Mouse (Mus musculus): ENCODE data around the gene Ak1.

Ak1 gene

DNA sequence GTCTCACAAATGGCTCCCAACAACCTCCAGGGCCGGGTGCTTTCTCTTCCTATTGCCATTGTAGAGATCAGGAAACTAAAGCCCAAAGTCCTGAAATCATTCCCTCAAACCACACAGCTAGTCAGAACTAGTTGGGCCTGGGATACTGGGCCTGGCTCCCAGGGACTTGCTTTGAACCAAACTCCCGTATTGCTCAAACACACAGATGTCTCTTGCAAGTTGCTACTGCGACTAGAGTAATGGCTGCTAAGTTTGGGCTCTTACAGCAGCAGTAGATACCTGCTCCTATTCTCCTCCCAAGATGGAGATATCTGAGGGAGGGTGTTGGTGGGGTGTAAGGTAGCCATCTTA is 33.8 kb downstream of the Ak1 start:
- DNase-seq (ENCODE audit: low spot score), result no peak

DNA sequence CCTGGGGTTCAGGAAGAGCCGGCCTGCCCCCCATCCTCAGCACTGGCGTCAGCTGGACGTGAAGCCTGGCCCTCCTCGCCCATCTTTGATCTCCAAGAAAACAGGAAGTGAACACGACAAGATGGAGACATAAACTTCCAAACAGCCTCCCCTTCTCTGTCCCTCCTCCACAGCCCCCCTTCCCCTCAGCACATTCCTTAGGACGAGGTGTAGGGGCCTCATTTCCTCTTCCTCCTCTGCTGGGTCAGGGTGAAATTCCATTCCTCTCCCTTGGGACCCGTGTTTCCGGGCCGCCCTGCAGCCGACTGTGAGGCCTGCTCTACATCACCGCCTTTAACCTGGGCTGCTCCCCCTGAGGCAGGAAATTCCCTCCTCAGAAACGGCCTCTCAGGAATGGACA is 34.3 kb downstream of the Ak1 start:
- no peak for DNase-seq (ENCODE audit: low spot score)

GRCm38 (mm10) chr2:32658873-32659272 is 37.3 kb downstream of the Ak1 start:
- DNase-seq (ENCODE audit: low spot score), result no peak

DNA sequence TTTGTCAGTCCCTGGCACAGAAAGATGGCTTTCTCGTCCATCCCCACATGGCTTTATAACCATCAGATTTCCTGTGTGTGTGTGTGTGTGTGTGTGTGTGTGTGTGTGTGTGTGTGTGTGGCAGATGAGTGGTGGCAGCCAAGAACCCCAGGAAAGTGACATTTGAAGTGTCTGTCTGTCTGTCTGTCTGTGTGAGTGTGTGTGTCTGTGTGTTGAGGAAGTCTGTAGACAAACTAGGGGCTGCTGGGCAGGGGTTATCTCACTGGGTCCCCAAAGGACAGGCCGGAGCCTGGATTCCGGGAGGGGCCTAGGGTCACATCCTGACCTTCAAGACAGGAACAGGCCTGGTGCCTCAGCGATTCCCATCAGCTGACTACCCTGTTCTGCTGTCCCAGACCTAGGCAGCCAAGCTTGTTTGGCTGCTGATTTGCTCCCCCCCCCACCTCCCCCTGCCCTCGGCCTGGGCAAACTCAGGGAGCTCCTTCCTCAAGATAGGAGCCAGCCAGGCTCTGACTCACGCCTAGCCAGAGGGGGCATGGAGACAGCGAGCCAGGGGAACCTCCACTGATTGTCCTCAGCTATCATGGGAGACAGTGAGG is 40.0 kb downstream of the Ak1 start:
- peak; percentile 19 for DNase-seq (ENCODE audit: low spot score)

GRCm38 (mm10) chr2:32662291-32662690 is 40.7 kb downstream of the Ak1 start:
- no peak for DNase-seq (ENCODE audit: low spot score)

DNA sequence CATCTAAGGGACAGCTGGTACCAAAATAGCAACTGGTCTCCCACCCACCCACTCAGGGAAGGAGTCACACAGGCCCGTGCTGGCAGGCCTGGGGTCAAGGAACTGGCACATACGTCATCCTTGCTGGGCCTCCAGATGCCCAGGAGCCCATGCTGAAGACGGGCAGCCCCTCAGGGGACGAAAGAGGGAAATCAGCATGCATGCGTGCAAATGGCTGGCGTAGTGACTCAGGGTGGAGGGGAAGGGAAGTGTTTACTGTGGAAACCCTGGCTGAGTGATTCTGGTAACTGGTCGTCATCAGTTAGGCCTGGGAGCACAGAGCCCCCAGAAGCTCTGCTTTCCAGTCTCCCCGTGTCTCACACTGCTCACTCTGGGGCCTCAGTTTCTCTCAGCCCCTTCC is 43.8 kb downstream of the Ak1 start:
- no peak for DNase-seq (ENCODE audit: low spot score)

DNA sequence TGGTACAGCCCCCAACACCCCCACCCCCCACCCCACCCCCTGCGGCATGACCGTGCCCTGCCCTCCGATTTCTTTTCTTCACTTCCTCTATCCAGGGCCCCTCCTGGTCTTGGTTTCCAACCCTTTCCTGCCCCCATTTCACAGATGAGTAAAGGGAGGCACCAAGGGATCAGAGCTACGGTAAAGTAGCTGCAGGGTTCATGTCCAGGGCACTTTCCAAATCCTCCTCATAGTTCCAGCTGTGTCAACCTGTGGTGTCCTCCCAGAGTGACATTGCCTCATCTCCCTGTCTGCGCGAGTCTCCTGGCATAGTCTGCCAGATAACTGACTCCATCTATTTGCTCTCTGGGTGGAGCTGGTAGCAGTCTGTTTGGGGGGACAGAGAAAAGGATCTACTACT is 44.3 kb downstream of the Ak1 start:
- DNase-seq (ENCODE audit: low spot score), result no peak

GRCm38 (mm10) chr2:32667775-32668174 is 46.2 kb downstream of the Ak1 start:
- no peak for DNase-seq (ENCODE audit: low spot score)

GRCm38 (mm10) chr2:32668176-32668575 is 46.6 kb downstream of the Ak1 start:
- DNase-seq (ENCODE audit: low spot score), result no peak

DNA sequence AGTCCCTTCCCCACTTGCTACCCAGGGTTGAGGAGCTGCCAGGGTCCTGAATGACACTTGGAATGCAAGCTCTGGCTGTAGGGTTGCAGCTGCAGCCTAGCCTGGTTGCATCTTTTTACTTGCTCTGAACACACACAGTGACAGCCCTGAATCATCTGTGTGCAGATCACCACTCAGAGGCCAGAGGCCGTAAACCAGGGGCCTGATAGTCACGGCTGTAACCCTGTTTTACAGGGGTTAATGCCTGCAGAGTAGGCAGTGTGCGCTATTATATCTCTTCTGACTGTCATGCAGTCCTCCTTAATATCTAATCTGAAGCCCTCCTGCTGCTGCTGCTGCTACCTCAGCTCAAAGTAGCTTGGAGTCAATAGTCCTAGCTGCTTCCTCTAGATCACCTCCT is 48.3 kb downstream of the Ak1 start:
- no peak for DNase-seq (ENCODE audit: low spot score)

- no peak for DNase-seq (ENCODE audit: low spot score)
Measured at GRCm38 (mm10) chr2:32671147-32671546, 49.6 kb downstream of the Ak1 start.

DNA sequence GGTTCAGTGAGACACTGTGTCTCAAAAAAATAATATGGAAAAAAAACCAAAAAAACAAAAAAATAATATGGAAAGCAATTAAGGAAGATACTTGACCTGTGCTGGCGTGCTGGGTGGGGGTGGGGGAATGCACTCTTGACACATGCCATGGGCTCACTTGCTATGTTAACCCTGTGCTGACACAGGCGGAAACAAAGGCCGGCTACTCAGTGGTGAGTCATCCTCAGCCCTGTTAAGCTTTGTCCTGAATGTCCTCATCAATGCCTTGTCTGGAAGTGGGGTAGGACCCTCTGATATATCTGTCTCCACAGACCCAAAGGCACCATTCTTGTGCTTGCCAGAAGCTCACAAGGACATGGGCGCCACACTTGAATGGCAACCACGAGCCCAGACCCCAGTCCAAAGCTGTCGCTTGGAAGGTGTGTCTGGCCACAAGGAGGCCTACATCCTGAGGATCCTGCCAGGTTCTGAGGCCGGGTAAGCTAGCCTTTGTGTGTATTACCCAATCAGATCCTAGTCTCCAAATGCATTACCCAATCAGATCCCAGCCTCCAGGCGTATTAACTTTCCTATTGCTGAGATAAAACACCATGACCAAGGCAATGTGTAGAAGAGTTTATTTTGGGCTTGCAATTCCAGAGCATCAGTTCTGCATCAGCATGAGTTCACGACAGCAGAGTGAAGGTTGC is 50.5 kb downstream of the Ak1 start:
- DNase-seq (ENCODE audit: low spot score), result no peak

- DNase-seq (ENCODE audit: low spot score), result no peak
Measured at GRCm38 (mm10) chr2:32673176-32673917, 51.8 kb downstream of the Ak1 start.

GRCm38 (mm10) chr2:32676821-32677220 is 55.3 kb downstream of the Ak1 start:
- DNase-seq (ENCODE audit: low spot score), result no peak

DNA sequence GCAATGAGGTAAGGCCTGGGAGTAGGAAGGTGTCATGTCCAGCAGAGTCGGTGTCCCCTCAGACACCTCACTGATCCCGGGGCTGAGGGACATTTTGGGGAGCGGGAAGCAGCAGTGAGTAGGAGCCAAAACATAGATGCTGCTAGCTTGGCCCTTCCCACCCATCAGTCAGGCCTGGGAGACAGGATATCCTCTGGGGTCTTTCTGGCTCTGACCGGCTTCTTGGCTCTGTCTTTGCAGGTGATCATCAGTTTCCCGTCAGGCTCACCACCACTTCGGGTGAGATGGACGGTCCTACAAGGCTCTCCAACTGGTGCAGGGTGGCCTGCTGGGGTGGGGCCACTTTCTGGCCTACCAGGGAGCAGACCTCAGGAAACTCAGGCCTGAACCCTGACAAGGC is 56.1 kb downstream of the Ak1 start:
- no peak for DNase-seq (ENCODE audit: low spot score)

GRCm38 (mm10) chr2:32680051-32680451 is 58.5 kb downstream of the Ak1 start:
- peak; percentile 63 for DNase-seq (ENCODE audit: low spot score)

DNA sequence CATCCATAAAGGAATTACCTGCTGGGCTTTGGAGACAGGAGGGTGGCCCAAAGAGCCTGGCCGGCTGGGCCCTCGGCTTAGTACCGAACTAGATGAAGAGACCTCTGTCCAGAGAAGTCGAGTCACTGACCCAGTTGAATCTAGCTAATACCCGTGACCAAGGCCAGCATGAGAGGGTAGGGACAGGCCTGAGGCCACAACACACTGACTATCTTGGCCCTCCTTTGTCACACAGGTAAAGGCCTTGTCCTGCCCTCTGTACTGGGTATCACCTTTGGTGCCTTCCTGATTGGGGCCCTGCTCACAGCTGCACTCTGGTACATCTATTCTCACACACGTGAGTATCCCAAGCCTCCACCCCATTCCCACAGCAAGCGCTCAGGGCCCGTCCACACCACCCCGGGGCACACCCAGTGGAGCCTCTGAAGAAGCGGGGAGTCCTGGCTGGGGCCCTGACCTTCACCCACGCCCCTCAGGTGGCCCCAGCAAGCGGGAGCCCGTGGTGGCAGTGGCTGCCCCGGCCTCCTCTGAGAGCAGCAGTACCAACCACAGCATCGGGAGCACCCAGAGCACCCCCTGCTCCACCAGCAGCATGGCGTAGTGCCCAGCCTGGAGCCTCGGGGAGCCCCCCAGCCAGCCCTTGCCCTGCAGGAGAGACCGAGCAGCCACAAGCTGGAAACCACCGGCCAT is 59.5 kb downstream of the Ak1 start:
- no peak for DNase-seq (ENCODE audit: low spot score)

DNA sequence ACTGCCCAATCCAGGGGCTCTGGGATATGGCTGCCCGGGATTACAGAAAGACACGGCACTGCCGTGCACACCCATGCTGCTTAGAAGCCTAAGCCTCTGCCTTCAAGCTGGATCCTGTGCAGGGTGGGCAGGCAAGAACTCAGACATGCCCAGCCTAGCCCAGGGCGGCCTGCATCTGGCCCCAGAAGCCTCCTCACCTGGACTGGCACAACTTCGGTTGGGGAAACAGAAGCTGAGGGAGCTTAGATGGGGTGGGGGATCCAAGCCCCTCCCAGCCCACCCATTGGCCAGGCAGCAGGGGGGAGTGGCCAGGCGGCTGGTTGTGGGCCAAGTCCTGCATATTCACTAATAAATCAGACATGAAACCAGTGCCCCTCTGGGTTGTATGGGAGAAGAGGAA is 60.2 kb downstream of the Ak1 start:
- DNase-seq (ENCODE audit: low spot score), result no peak

DNA sequence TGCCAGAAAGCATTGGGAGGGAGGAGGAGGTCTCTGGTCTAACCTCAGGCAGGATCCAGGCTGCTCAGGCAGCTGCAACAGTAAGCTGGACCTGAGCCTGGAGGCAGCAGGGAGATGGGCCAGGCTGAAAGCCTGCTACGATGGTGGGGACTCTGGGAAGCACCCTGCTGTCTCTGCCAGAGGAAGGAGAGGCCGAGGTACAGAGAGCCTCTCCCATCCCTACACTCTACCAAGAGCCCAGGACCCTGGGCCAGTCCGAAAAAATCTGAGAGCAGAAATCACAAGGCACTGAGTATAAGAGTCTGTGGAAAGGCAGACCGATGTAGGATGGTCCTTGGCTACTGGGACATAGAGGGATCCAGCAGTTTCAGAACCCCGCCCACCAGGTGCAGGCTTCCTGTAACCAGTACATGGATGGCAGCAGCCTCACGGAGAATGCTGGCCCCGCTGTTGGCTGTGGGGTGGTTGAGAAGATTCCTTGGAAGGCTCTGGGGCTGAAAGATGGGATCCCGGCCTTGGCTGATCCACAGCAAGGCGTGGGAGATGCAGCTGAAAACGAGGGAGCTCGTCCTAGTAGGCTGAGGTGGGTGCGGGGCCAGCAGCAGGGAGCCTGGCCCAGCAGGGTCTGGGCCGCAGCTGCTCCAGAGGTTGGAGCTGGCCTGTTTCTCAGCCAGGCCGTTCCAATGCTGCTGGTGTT is 61.3 kb downstream of the Ak1 start:
- DNase-seq (ENCODE audit: low spot score), result no peak

GRCm38 (mm10) chr2:32683701-32684100 is 62.1 kb downstream of the Ak1 start:
- DNase-seq (ENCODE audit: low spot score), result no peak

All from testis, postnatal 14 days (tissue).